Mouse (Mus musculus) kidney, postnatal 25 days (tissue): ENCODE results near the gene Chd4.

Experiments used
- DNase-seq, 2 experiments: peaks; one replicate each; pipeline ENCODE4 v3.0.0; 2021; ENCODE audit warnings: mixed read lengths in 2 of 2

Gene Chd4

DNA sequence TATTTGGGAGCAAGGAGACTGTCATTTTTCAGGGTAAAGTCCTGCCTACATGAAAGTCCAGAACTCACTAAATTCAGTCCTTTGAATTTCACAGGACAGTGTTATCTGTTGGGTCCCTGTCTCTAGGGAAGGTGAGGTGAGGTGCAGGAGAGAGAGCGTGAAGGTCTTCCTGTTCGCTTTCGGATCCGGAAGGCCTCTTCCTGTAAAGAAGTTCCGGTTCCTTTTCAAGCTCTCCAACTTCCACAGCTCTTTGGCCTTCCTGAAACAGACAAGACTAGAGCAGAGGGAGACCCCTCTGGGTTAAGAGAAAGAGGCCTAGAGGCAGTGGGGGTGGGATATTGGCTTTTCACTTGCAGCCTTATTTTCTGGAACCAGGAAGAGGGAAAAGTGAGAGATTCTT is 3.4 kb upstream of the Chd4 start:
- DNase-seq = no peak

DNA sequence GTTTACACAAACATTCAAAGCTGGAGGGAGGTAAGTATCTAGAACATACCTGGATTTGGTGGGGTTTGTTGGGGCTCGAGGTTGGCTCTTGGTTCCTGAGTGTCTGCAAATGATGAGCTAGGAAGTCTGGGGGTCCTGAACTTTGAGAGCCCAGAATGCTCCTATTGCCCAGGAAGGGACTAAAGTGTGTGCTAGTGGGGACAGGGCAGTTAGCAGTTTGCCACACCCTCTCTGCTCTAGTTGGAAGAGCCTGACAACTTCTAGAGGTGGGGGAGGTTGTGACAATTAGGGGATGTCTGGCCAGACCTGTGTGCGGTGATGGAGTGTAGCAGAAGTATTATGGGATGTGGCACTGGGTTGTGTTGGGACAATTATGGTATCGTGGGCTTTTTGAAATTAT is 938 bp upstream of the Chd4 start:
- DNase-seq = no peak

DNA sequence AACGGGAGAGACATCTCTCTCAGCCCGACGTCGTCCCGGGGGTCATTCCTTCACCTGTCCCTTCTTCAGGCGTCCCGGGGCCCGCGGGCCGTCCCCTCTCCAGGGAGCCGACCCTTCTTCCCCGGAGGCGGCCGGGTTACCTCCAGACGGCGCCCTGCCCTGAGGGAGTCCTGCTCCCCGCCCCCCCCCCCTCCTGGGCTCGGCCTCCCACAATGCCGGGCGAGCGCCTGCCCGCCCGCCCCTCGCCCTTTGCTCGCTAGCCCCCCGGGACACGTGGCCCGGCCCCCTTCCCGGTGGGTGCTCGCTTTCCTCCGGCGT is 457 bp downstream of the Chd4 start:
- DNase-seq = no peak

- DNase-seq = peak; percentile 76 to 91
These were observed 990 bp downstream of the Chd4 start for GRCm38 (mm10) chr6:125096597-125097345.

- peak; percentile 27 to 63 for DNase-seq
These were observed 1.5 kb downstream of the Chd4 start for GRCm38 (mm10) chr6:125097346-125097689.

- no peak for DNase-seq
These were observed 2.2 kb downstream of the Chd4 start for GRCm38 (mm10) chr6:125097951-125098350.

DNA sequence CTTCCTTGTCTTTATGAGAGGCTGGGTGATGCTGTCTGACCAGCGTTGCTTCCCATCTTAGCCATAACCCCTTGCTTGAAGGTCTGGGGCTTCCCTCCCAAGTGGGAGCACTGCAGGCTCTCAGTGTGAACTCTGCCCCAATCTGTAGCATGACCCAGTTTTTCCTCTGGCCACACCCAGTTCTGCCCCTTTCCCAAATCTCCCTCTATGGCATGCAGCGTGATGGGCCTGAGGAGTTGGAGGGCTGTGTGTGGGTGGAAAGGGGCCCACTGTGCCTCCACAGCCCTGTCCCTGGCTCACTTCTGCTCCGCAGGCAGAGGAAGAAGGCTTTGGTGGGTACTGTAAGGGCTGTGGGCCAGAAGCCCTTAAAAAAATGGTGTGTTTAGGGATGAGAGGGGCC is 2.7 kb downstream of the Chd4 start:
- no peak for DNase-seq

GRCm38 (mm10) chr6:125099421-125099971 is 3.7 kb downstream of the Chd4 start:
- peak; percentile 39 to 69 for DNase-seq

- DNase-seq = no peak
These were observed 5.7 kb downstream of the Chd4 start for GRCm38 (mm10) chr6:125101444-125101843.

- no peak for DNase-seq
These were observed 8.4 kb downstream of the Chd4 start for GRCm38 (mm10) chr6:125104223-125104622.

DNA sequence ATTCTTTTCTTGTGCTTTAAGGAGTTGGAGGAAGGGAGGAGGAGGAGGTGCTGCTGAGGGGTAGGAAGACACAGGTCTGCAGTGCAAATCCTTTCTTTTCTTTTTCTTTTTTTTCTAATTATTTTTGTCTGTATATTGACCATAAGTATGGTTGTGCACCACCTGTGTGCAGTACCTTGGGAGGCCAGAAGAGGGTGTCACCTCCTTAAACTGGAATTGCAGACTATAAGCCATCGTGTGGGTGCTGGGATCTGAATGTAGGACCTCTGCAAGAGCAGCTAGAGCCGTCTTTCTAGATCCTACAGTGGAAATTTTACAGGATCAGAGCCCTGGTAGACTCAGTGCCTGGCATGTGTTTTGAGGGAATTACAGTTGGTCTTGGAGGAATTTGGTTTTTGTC is 11.9 kb downstream of the Chd4 start:
- DNase-seq = no peak

DNA sequence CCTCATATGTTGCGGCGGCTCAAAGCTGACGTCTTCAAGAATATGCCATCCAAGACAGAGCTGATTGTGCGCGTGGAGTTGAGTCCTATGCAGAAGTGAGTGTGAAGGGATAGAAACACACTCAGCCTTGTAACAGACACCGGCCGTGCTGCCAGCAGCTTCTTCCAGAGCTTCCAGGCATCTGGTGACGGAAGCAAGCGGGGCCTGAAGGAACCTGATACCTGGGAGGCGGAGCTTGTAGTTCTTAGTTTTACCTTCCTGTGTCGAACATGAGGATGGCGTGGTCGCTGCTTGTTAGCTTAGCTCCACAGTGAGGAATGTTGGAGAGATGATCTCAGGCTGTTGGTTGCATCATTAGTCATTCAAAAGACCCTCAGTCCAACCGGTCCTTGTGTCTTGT is 13.6 kb downstream of the Chd4 start:
- no peak for DNase-seq

GRCm38 (mm10) chr6:125110927-125111326 is 15.1 kb downstream of the Chd4 start:
- DNase-seq = peak in 1 of 2 experiments; percentile 74

GRCm38 (mm10) chr6:125112553-125112952 is 16.8 kb downstream of the Chd4 start:
- DNase-seq = no peak

GRCm38 (mm10) chr6:125119387-125119786 is 23.6 kb downstream of the Chd4 start:
- peak in 1 of 2 experiments; percentile 45 for DNase-seq

DNA sequence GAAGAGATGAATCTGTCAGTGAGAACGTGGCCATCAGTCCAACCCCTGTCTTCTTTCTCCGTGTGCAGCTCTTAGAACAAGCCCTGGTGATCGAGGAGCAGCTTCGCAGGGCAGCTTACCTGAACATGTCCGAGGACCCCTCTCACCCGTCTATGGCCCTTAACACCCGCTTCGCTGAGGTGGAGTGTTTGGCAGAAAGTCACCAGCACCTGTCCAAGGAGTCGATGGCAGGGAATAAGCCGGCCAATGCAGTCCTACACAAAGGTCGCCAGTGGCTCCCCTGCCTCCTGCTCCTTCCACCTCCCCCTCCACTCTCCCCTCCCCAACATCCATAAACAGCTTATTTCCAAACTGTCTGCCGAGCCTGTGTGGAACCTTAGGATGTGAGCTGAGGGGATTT is 32.9 kb downstream of the Chd4 start:
- DNase-seq = no peak

- no peak for DNase-seq
These were observed 34.1 kb downstream of the Chd4 start for GRCm38 (mm10) chr6:125129710-125130402.

GRCm38 (mm10) chr6:125131302-125132156 is 35.7 kb downstream of the Chd4 start, which contains the start of gene Nop2:
Gene Nop2, plus strand, starts transcription at chr6:125131909.
- DNase-seq = peak; percentile 91 to 95

DNA sequence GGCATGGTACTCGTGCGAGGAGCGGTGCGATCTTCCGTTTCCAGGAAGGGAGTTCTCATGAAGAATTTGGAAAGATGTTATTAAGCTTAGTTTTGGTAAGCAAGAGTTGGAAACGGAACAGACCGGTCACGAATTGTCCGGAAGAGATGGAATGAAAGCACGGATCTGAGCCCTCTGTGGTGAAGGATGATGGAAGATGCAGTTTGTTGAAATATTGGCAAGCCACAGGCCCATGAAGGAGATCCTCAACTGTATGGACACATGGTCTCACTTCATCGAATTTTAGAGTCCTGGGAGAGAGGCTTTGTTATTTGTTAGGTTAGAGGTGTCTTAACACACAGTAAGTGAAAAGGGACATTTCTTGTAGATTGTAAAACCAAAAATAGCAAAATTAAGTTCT is 36.7 kb downstream of the Chd4 start:
- DNase-seq = no peak

DNA sequence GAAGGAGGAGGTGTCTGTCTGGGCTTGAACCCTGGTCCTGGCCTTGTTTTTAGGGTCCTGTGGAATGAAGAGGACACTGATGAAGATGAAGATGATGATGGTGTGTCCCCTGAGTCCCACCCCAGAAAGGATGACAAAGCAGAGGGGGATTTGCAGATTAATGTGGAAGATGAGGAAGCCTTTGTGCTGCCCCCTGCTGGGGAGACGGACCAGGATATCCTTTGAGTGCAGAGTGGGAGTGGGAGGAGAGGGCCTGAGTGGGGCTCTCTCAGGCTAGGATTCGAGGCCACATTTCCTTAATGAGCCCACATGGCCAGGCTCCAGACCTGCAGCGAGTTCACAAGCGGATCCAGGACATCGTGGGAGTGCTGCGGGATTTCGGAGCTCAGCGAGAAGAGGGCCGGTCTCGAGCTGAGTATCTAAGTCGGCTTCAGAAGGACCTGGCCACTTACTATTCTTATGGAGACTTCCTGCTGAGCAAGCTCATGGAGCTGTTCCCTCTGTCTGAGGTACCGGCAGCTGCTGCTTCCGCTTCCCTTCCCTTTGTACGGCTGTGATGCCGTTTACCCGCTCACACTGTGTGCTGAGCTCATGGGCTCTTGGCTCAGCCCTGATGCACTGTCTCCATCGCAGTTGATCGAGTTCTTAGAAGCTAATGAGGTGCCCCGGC is 41.4 kb downstream of the Chd4 start:
- peak; percentile 63 to 73 for DNase-seq

- DNase-seq = no peak
These were observed 44.0 kb downstream of the Chd4 start for GRCm38 (mm10) chr6:125139747-125140146.

DNA sequence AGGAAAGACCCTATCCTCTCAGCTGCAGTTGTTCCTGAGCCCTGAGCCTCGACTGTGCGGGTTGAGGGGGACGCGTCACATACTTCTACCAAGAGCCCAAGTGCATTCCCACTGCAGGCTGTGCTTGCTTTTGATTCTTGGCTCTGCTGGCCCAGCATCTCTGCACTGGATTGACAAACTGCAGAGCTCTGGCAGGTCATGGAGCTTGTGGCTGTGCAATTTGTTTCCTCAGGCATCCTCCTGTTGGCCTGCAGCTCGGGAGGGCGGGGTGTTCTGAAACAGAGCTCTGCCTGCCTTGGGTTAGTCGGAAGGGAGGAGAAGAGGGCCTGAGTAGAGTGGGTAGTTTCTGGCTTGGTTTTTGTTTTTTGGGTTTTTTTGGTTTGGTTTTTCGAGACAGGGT is 46.7 kb downstream of the Chd4 start:
- DNase-seq = no peak

DNA sequence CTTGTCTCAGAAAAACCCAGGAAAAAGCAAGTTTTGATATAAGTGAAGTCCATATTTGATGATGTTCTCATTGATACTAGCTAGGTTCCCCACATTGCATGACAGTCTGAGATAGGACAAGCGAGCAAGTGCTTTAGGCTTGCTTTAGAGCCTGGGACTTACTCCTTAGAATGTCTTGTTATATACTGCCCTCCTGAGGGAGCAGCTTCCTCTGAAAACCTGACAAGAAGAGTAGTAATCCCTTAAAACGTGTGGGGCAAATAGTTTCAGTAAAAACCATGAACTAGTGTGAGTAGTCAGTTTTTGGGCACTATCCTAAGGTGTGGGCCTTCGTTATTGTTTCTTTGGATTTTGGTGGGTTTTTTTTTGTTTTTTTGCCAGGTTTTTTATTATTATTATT is 47.3 kb downstream of the Chd4 start:
- DNase-seq = no peak
